8 mouse cellular contexts compared by ENCODE assay signal in genomic region chr5:107722661-107723532, GRCm38 (mm10). TPM values are rescaled to one million over a fixed set of nuclear protein-coding genes. Genes with fewer than 3 reads are reported as not detected.
DNase-seq lines count a peak whose midpoint lies in the region; ATAC-seq lines count a peak whose summit lies in the region.

No protein-coding gene starts in this region.

- peaks cover 78% of the 10 kb centered on the region for H3K27me3 ChIP-seq in hindbrain, embryonic 15.5 days
- peaks cover 90% of the 10 kb centered on the region for H3K27me3 ChIP-seq in liver, embryonic 16.5 days (ENCODE audit: control insufficient read depth, insufficient read depth, low read depth, low read length)
- H3K27me3 ChIP-seq in splenic B cell, adult 2 months (ENCODE audit: control insufficient read depth, insufficient read depth, low read length, poor library complexity, severe bottlenecking), result no peaks in the 10 kb centered on the region; the same call in 1 of the 2 replicates

- no peak for ATAC-seq in hindbrain, embryonic 15.5 days (ENCODE audit: low FRiP score, low read depth)
- ATAC-seq in liver, embryonic 16.5 days (ENCODE audit: low read depth), result no peak
- no peak for ATAC-seq in erythroid progenitor cell, adult 5-6 weeks (replicated peaks; ENCODE audit: low FRiP score, poor library complexity, severe bottlenecking)

- DNase-seq in adrenal gland, adult (ENCODE audit: inconsistent age in 2 of 2, low spot score in 1 of 2), result peak; percentile 6 to 64
- no peak for DNase-seq in adrenal gland, postnatal 4 days (ENCODE audit: low spot score in 2 of 2)
- peak; percentile 10 for DNase-seq in urinary bladder, postnatal 25 days (ENCODE audit: low spot score)
- DNase-seq in urinary bladder, postnatal 14 days (ENCODE audit: low spot score), result no peak
- peak; percentile 46 for DNase-seq in splenic B cell, adult 2 months (ENCODE audit: low read depth, low spot score)

- no peaks in the 10 kb centered on the region for H3K36me3 ChIP-seq in hindbrain, embryonic 15.5 days
- no peaks in the 10 kb centered on the region for H3K36me3 ChIP-seq in liver, embryonic 16.5 days (ENCODE audit: control insufficient read depth, insufficient read depth)
- H3K36me3 ChIP-seq in splenic B cell, adult 2 months (ENCODE audit: control insufficient read depth, insufficient read depth, low read length, poor library complexity, severe bottlenecking), result no peaks in the 10 kb centered on the region

- H3K4me3 ChIP-seq in hindbrain, embryonic 15.5 days, result peak overlapping the region; percentile 15
- H3K4me3 ChIP-seq in liver, embryonic 16.5 days (ENCODE audit: low read depth, low read length), result peak overlapping the region; percentile 41

- 1% methylated on average over 34 of the region's 34 CpGs for WGBS in hindbrain, embryonic 15.5 days
- 5% methylated on average over 34 of the region's 34 CpGs for WGBS in liver, embryonic 16.5 days (ENCODE audit: insufficient replicate concordance)

- no peak overlapping the region for H3K9ac ChIP-seq in hindbrain, embryonic 15.5 days
- peak overlapping the region; percentile 15; the same call in 1 of the 2 replicates for H3K9ac ChIP-seq in liver, embryonic 16.5 days (ENCODE audit: low read depth, low read length)

- H3K4me2 ChIP-seq in hindbrain, embryonic 15.5 days, result peak overlapping the region; percentile 12
- peak overlapping the region; percentile 59 for H3K4me2 ChIP-seq in liver, embryonic 16.5 days (ENCODE audit: low read depth, low read length)

- no peak overlapping the region for H3K27ac ChIP-seq in hindbrain, embryonic 15.5 days (replicated peaks)
- no peak overlapping the region for H3K27ac ChIP-seq in liver, embryonic 16.5 days (ENCODE audit: low read length)

- H3K9me3 ChIP-seq in hindbrain, embryonic 15.5 days, result no peaks in the 10 kb centered on the region
- no peaks in the 10 kb centered on the region for H3K9me3 ChIP-seq in liver, embryonic 16.5 days (replicated peaks; ENCODE audit: control insufficient read depth, low read length)

- peaks cover 53% of the 10 kb centered on the region for H3K4me1 ChIP-seq in hindbrain, embryonic 15.5 days (replicated peaks)
- peaks cover 13% of the 10 kb centered on the region; the same call in 1 of the 2 replicates for H3K4me1 ChIP-seq in liver, embryonic 16.5 days (ENCODE audit: control insufficient read depth, low read depth, low read length)

RNA-seq across cellular contexts. Expression of gene Gfi1, which starts 2.9 kb away (rescaled TPM):
- total RNA-seq in adrenal gland, postnatal 4 days (2021), result under 1 TPM; 0.59 to 0.62 TPM
- polyA plus RNA-seq in hindbrain, embryonic 15.5 days (2015; fragmentation: Nextera tagmentation; extraction: Ambion mirVana), result not detected in 2 replicates
- 1.4 and 1.5 TPM in 2 replicates for polyA plus RNA-seq in liver, embryonic 16.5 days (2015; fragmentation: Nextera tagmentation; extraction: Ambion mirVana)
- total RNA-seq in erythroid progenitor cell, adult 5-6 weeks (2015; ENCODE audit: low replicate concordance), result 4.7 and 5.0 TPM in 2 replicates
- total RNA-seq in erythroid progenitor cell, adult 5-6 weeks (2017; ENCODE audit: low replicate concordance), result 4.5 and 6.3 TPM in 2 replicates

Comparison
In these comparisons a context has a peak if more than half of its experiments do, and no peak if none do; other contexts are left out.
1. DNase-seq: peak in adrenal gland, adult (2 of 2), urinary bladder, postnatal 25 days (single experiment) and splenic B cell, adult 2 months (single experiment); none in adrenal gland, postnatal 4 days (0 of 2) and urinary bladder, postnatal 14 days (single experiment).